Mouse (Mus musculus) layer of hippocampus, postnatal 36 days (tissue): ENCODE results near the gene Pgam5. TPM values are rescaled to one million over a fixed set of nuclear protein-coding genes. Genes with fewer than 3 reads are reported as not detected.

ENCODE experiments used
- DNase-seq, 2 experiments: peaks; one replicate each; pipeline ENCODE4 v3.0.0; 2022
- total RNA-seq, 2 experiments: library from RNA; stranded (reverse); gene quantifications; 2 replicates each; pipeline ENCODE4 v1.2.3; 2021

Gene Pgam5
- total RNA-seq, 2 experiments from 2014 or later: 57.4 to 62.8 TPM

- peak in 1 of 2 experiments; percentile 5 for DNase-seq
Observed at GRCm38 (mm10) chr5:110230401-110230779, 39.3 kb downstream of the Pgam5 start.

- DNase-seq: no peak
Observed at GRCm38 (mm10) chr5:110227336-110227883, 42.3 kb downstream of the Pgam5 start.

- DNase-seq: no peak
Observed at GRCm38 (mm10) chr5:110225056-110225455, 44.7 kb downstream of the Pgam5 start.

- DNase-seq: no peak
Observed at GRCm38 (mm10) chr5:110222757-110223156, 47.0 kb downstream of the Pgam5 start.

GRCm38 (mm10) chr5:110220331-110220730, 49.4 kb downstream of the Pgam5 start:
- no peak for DNase-seq

GRCm38 (mm10) chr5:110216780-110217179, 52.9 kb downstream of the Pgam5 start:
- DNase-seq: no peak

GRCm38 (mm10) chr5:110211312-110211711, 58.4 kb downstream of the Pgam5 start:
- DNase-seq: no peak

Other genes starting within 250 kb of the Pgam5 start
- gene Gm17655, start 197.4 kb downstream of the Pgam5 start, total RNA-seq: 10 to 100 TPM; 14.7 to 20.8 TPM
- gene Gm35315, start 175.5 kb downstream of the Pgam5 start, total RNA-seq: under 1 TPM in 1 of 2 experiments, not detected in 1; 0.27 TPM
- gene Plcxd1, start 169.9 kb downstream of the Pgam5 start, total RNA-seq: 1 to 10 TPM; 3.3 to 4.5 TPM
- gene Gtpbp6, start 161.7 kb downstream of the Pgam5 start, total RNA-seq: 10 to 100 TPM; 75.8 to 83.0 TPM
- gene Zfp605, start 159.8 kb downstream of the Pgam5 start, total RNA-seq: 10 to 100 TPM; 16.0 to 18.3 TPM
- 10 to 100 TPM; 45.8 to 59.9 TPM for gene Chfr, start 134.1 kb downstream of the Pgam5 start, total RNA-seq
- 10 to 100 TPM; 45.5 to 51.6 TPM for gene Golga3, start 93.2 kb downstream of the Pgam5 start, total RNA-seq
- gene Ankle2, start 38.9 kb downstream of the Pgam5 start, total RNA-seq: 10 to 100 TPM; 38.6 to 48.2 TPM
- gene Pxmp2, start 16.3 kb upstream of the Pgam5 start, total RNA-seq: 1 to 10 TPM; 8.5 to 9.4 TPM
- 1 to 10 TPM; 1.2 to 2.1 TPM for gene Pole, start 16.4 kb upstream of the Pgam5 start, total RNA-seq
- gene P2rx2, start 73.3 kb upstream of the Pgam5 start, total RNA-seq: under 1 TPM in 1 of 2 experiments, not detected in 1; 0.27 TPM
- gene Lrcol1, start 74.8 kb upstream of the Pgam5 start, total RNA-seq: not detected
- gene Fbrsl1, start 178.6 kb upstream of the Pgam5 start, total RNA-seq: 10 to 100 TPM; 78.1 to 89.6 TPM